In genomic region chr4:125125361-125125921, GRCm38 (mm10) we compare ENCODE assay signal across 2 mouse cellular contexts.
TF ChIP-seq lines count a peak whose summit lies in the region.

No protein-coding gene starts in this region.

TF ChIP-seq in ES-E14, 5 proteins besides CTCF, POLR2A, EP300 and RAD21 (continued from another document):
- TF ChIP-seq HCFC1 (IDR thresholded peaks at IDR 0.05; ENCODE audit: borderline replicate concordance, insufficient read depth, low read length), result no peak
- TF ChIP-seq CHD2 (IDR thresholded peaks at IDR 0.05; ENCODE audit: low read depth, low read length), result no peak
- TF ChIP-seq ZNF384 (IDR thresholded peaks at IDR 0.05; ENCODE audit: low read depth, low read length), result no peak
- no peak for TF ChIP-seq MAFK (IDR thresholded peaks at IDR 0.05; ENCODE audit: insufficient read depth, low read depth, low read length)
TF ChIP-seq in ES-E14: peak in this region for 0.

TF ChIP-seq in myocyte, 11 proteins besides CTCF, POLR2A, EP300 and RAD21:
- TF ChIP-seq SRF (IDR thresholded peaks at IDR 0.05; ENCODE audit: control insufficient read depth, insufficient read length, low read depth), result no peak
- no peak for TF ChIP-seq TCF12 (IDR thresholded peaks at IDR 0.05; ENCODE audit: insufficient read depth, poor library complexity, severe bottlenecking)
- TF ChIP-seq MYOG (IDR thresholded peaks at IDR 0.05; ENCODE audit: control insufficient read depth in 1 of 3, insufficient read depth in 1 of 3, insufficient read length in 2 of 3, low read depth in 2 of 3), result no peak
- no peak for TF ChIP-seq REST (IDR thresholded peaks at IDR 0.05; ENCODE audit: insufficient read depth, insufficient read length)
- peak in 1 of 3 experiments; percentile 11 for TF ChIP-seq MYOD1 (IDR thresholded peaks at IDR 0.05; ENCODE audit: control insufficient read depth in 1 of 3, insufficient read length in 2 of 3, low read depth in 2 of 3)
- no peak for TF ChIP-seq CEBPB (IDR thresholded peaks at IDR 0.05; ENCODE audit: insufficient read depth, poor library complexity, severe bottlenecking)
- no peak for TF ChIP-seq TCF3 (IDR thresholded peaks at IDR 0.05; ENCODE audit: insufficient read length, low read depth)
- TF ChIP-seq POLR2AphosphoS2 (IDR thresholded peaks at IDR 0.05; ENCODE audit: insufficient read length, low read depth), result no peak
- no peak for TF ChIP-seq USF1 (IDR thresholded peaks at IDR 0.05; ENCODE audit: low read depth)
